Mouse (Mus musculus) G1E (cell line): ENCODE measurements around the gene N4bp3. TPM values are rescaled to one million over a fixed set of nuclear protein-coding genes. Genes with fewer than 3 reads are reported as not detected.

Experiments used
- ATAC-seq: 2 replicates; pipeline ENCODE4 v1.8.0; 2016; ENCODE audit warnings: mild to moderate bottlenecking; ENCODE audit not compliant: insufficient number of reproducible peaks, poor library complexity, low FRiP score, severe bottlenecking; ENCODE audit errors: extremely low read depth
- DNase-seq: peaks from one replicate; pipeline ENCODE4 v3.0.0; 2012; ENCODE audit warnings: low spot score
- H3K27me3 ChIP-seq: 2 replicates; pipeline ENCODE4 v1.6.1; 2012; ENCODE audit warnings: mild to moderate bottlenecking, low read length, inconsistent platforms; ENCODE audit not compliant: insufficient read depth
- H3K36me3 ChIP-seq: replicated peaks from 2 replicates; pipeline ENCODE3; 2012; ENCODE audit warnings: mild to moderate bottlenecking, inconsistent platforms
- H3K4me1 ChIP-seq: 2 replicates; pipeline ENCODE4 v1.6.1; 2012; ENCODE audit warnings: low read depth, low read length, inconsistent platforms, mixed read lengths; ENCODE audit not compliant: insufficient read depth
- H3K4me3 ChIP-seq: 2 replicates; pipeline ENCODE4 v1.5.1; 2012; ENCODE audit warnings: low read depth, mild to moderate bottlenecking, inconsistent platforms, low read length, moderate library complexity, mixed read lengths
- H3K9me3 ChIP-seq: replicated peaks from 2 replicates; pipeline ENCODE4 v1.6.1; 2012; ENCODE audit warnings: inconsistent platforms
- CTCF ChIP-seq: IDR thresholded peaks from 2 replicates; pipeline ENCODE4 v1.5.1; 2012; ENCODE audit warnings: low read depth, low read length, inconsistent platforms, mixed read lengths
- GATA1 ChIP-seq: IDR thresholded peaks from 2 replicates; pipeline ENCODE4 v1.6.1; 2012; ENCODE audit warnings: borderline replicate concordance, low read length, inconsistent platforms, mixed read lengths
- GATA2 ChIP-seq: IDR thresholded peaks from 2 replicates; pipeline ENCODE4 v1.6.1; 2012; ENCODE audit warnings: low read depth, low read length, inconsistent platforms, borderline replicate concordance
- POLR2AphosphoS5 ChIP-seq: IDR thresholded peaks from 2 replicates; pipeline ENCODE4 v1.6.1; 2012; ENCODE audit warnings: low read depth, low read length, inconsistent platforms; ENCODE audit not compliant: insufficient replicate concordance
- TAL1 ChIP-seq: conservative IDR thresholded peaks from 2 replicates; pipeline ENCODE4 v1.6.1; 2012; ENCODE audit warnings: low read depth, low read length, inconsistent platforms, mixed read lengths
- polyA plus RNA-seq: library from polyadenylated mRNA; stranded (reverse); fragments of >175 nt; gene quantifications from 2 replicates; pipeline ENCODE4 v1.2.3, GENCODE M21; 2012
- total RNA-seq, 2 experiments: library from RNA; stranded (forward) in 1 of 2; stranded (reverse) in 1 of 2; fragments of 200-1000 nt in 1 of 2; fragments of >200 nt in 1 of 2; fragmentation: Nextera tagmentation in 1 of 2; gene quantifications; 2 replicates each; pipeline ENCODE4 v1.2.3; 2014 to 2017

The N4bp3 gene
- total and polyA plus RNA-seq, 3 experiments = 0.05 to 0.13 TPM; not detected in 1

GRCm38 (mm10) chr11:51646751-51647667, 3.6 kb downstream of the N4bp3 start:
- TF ChIP-seq POLR2AphosphoS5 (no peak), GATA1 (no peak), CTCF (no peak), GATA2 (no peak), TAL1 (no peak)
- no peaks in the 10 kb centered on the region for H3K36me3 ChIP-seq
- H3K4me1 ChIP-seq = peaks cover 30% of the 10 kb centered on the region
- DNase-seq (no peak), ATAC-seq (no peak)
- H3K4me3 ChIP-seq = no peak overlapping the region
- peaks cover 84% of the 10 kb centered on the region for H3K27me3 ChIP-seq
- peaks cover 9% of the 10 kb centered on the region for H3K9me3 ChIP-seq

GRCm38 (mm10) chr11:51646245-51646644, 4.4 kb downstream of the N4bp3 start:
- H3K4me3 ChIP-seq = no peak overlapping the region
- DNase-seq (no peak), ATAC-seq (no peak)
- no peak for TF ChIP-seq POLR2AphosphoS5
- no peak for TF ChIP-seq GATA1
- no peak for TF ChIP-seq CTCF
- no peak for TF ChIP-seq GATA2
- no peak for TF ChIP-seq TAL1
- H3K9me3 ChIP-seq = peaks cover 9% of the 10 kb centered on the region
- peaks cover 88% of the 10 kb centered on the region for H3K27me3 ChIP-seq
- H3K36me3 ChIP-seq = no peaks in the 10 kb centered on the region
- H3K4me1 ChIP-seq = peaks cover 30% of the 10 kb centered on the region

- no peak for DNase-seq
- peaks cover 85% of the 10 kb centered on the region for H3K27me3 ChIP-seq
- peaks cover 3% of the 10 kb centered on the region; the same call in 1 of the 2 replicates for H3K9me3 ChIP-seq
- TF ChIP-seq POLR2AphosphoS5 (no peak), TAL1 (no peak), GATA2 (no peak), CTCF (no peak), GATA1 (no peak)
- no peaks in the 10 kb centered on the region for H3K36me3 ChIP-seq
- H3K4me3 ChIP-seq = no peak overlapping the region
- no peak for ATAC-seq
- H3K4me1 ChIP-seq = peaks cover 24% of the 10 kb centered on the region
These were observed 5.3 kb downstream of the N4bp3 start for GRCm38 (mm10) chr11:51645293-51645692.

GRCm38 (mm10) chr11:51644217-51644616, 6.4 kb downstream of the N4bp3 start:
- Histone ChIP-seq H3K9me3 (no peaks in the 10 kb centered on the region), H3K27me3 (peaks cover 78% of the 10 kb centered on the region), H3K4me1 (peaks cover 21% of the 10 kb centered on the region), H3K4me3 (no peak overlapping the region), H3K36me3 (no peaks in the 10 kb centered on the region)
- no peak for DNase-seq
- no peak for TF ChIP-seq GATA2
- TF ChIP-seq GATA1 = no peak
- TF ChIP-seq CTCF = no peak
- TF ChIP-seq TAL1 = no peak
- TF ChIP-seq POLR2AphosphoS5 = no peak
- ATAC-seq = no peak

- Histone ChIP-seq H3K9me3 (no peaks in the 10 kb centered on the region), H3K27me3 (peaks cover 74% of the 10 kb centered on the region), H3K4me1 (peaks cover 21% of the 10 kb centered on the region), H3K4me3 (no peak overlapping the region), H3K36me3 (no peaks in the 10 kb centered on the region)
- TF ChIP-seq GATA1 (no peak), TAL1 (no peak), GATA2 (no peak), CTCF (no peak), POLR2AphosphoS5 (no peak)
- ATAC-seq = no peak
- DNase-seq = no peak
These were observed 6.9 kb downstream of the N4bp3 start for GRCm38 (mm10) chr11:51643761-51644160.

GRCm38 (mm10) chr11:51643202-51643601, 7.4 kb downstream of the N4bp3 start:
- DNase-seq (no peak), ATAC-seq (no peak)
- TF ChIP-seq GATA1 (no peak), POLR2AphosphoS5 (no peak), GATA2 (no peak), TAL1 (no peak), CTCF (no peak)
- no peak overlapping the region for H3K4me3 ChIP-seq
- H3K4me1 ChIP-seq = peaks cover 22% of the 10 kb centered on the region
- no peaks in the 10 kb centered on the region for H3K9me3 ChIP-seq
- no peaks in the 10 kb centered on the region for H3K36me3 ChIP-seq
- peaks cover 68% of the 10 kb centered on the region for H3K27me3 ChIP-seq
